Mouse (Mus musculus) liver, embryonic 16.5 days (tissue): ENCODE measurements at regions not wholly inside any gene's neighbourhood (a gene's known extent, or its start where the extent isn't known, plus 50 kb on each side); places are given as distances from the start of the nearest gene placed in this dataset.

Source experiments
- ATAC-seq: fragments of 200-750 bp; cut with Nextera tagmentation; 2 replicates; pipeline ENCODE4 v1.8.0; 2017; ENCODE audit warnings: low read depth, mild to moderate bottlenecking, moderate number of reproducible peaks, moderate library complexity
- H3K27ac ChIP-seq: fragments of 300-500 bp; sonication (generic); 2 replicates; pipeline ENCODE4 v1.5.1; 2014; ENCODE audit warnings: mild to moderate bottlenecking, low read length
- H3K27me3 ChIP-seq: fragments of 300-500 bp; sonication (generic); 2 replicates; pipeline ENCODE4 v1.6.1; 2014; ENCODE audit warnings: low read depth, low read length, mixed read lengths; ENCODE audit not compliant: control insufficient read depth, insufficient read depth
- H3K36me3 ChIP-seq: fragments of 300-500 bp; sonication (generic); 2 replicates; pipeline ENCODE4 v1.6.1; 2014; ENCODE audit warnings: mild to moderate bottlenecking; ENCODE audit not compliant: control insufficient read depth, insufficient read depth
- H3K4me1 ChIP-seq: fragments of 300-500 bp; sonication (generic); 2 replicates; pipeline ENCODE4 v1.6.1; 2014; ENCODE audit warnings: low read depth, low read length, mixed read lengths; ENCODE audit not compliant: control insufficient read depth
- H3K4me2 ChIP-seq: fragments of 300-500 bp; sonication (generic); 2 replicates; pipeline ENCODE4 v1.6.1; 2014; ENCODE audit warnings: low read depth, low read length, mixed read lengths
- H3K4me3 ChIP-seq: fragments of 300-500 bp; sonication (generic); 2 replicates; pipeline ENCODE4 v1.5.1; 2014; ENCODE audit warnings: low read depth, mild to moderate bottlenecking, low read length
- H3K9ac ChIP-seq: fragments of 300-500 bp; sonication (generic); 2 replicates; pipeline ENCODE4 v1.6.1; 2014; ENCODE audit warnings: low read depth, low read length
- H3K9me3 ChIP-seq: fragments of 300-500 bp; sonication (generic); replicated peaks from 2 replicates; pipeline ENCODE4 v1.6.1; 2016; ENCODE audit warnings: low read length; ENCODE audit not compliant: control insufficient read depth
- WGBS: fragments of 180-500 bp; shearing (Covaris S2); extraction: QIAGEN DNeasy Blood & Tissue Kit; methylation state at CpG from one replicate; pipeline ENCODE4 v1.1.7; 2014; ENCODE audit not compliant: insufficient replicate concordance; 5-methylcytosine and 5-hydroxymethylcytosine counted together

GRCm38 (mm10) chr10:21826793-21827504 is 55.0 kb upstream of the Sgk1 start:
- Histone ChIP-seq H3K27ac (peak overlapping the region; percentile 67), H3K4me1 (no peaks in the 10 kb centered on the region), H3K4me2 (peak overlapping the region; percentile 34; the same call in 1 of the 2 replicates), H3K9ac (no peak overlapping the region), H3K9me3 (no peaks in the 10 kb centered on the region), H3K4me3 (no peak overlapping the region), H3K27me3 (no peaks in the 10 kb centered on the region), H3K36me3 (no peaks in the 10 kb centered on the region)
- 15% methylated on average over 5 of the region's 5 CpGs for WGBS
- ATAC-seq, result no peak

GRCm38 (mm10) chr10:21827505-21827844 is 54.5 kb upstream of the Sgk1 start:
- WGBS, result 29% methylated on average over 3 of the region's 3 CpGs
- H3K4me2 ChIP-seq, result 0 out of 2 replicates have a peak overlapping the region, but pooled peaks have one; percentile 34
- no peak for ATAC-seq

GRCm38 (mm10) chr10:21828432-21829061 is 53.4 kb upstream of the Sgk1 start:
- Histone ChIP-seq H3K9me3 (no peaks in the 10 kb centered on the region), H3K36me3 (no peaks in the 10 kb centered on the region), H3K27ac (no peak overlapping the region), H3K4me2 (no peak overlapping the region), H3K4me3 (no peak overlapping the region), H3K4me1 (no peaks in the 10 kb centered on the region), H3K27me3 (no peaks in the 10 kb centered on the region), H3K9ac (no peak overlapping the region)
- WGBS, result 66% methylated on average over 9 of the region's 9 CpGs
- ATAC-seq, result no peak

More at GRCm38 (mm10) chr10:21827505-21827844, 54.5 kb upstream of the Sgk1 start:
- Histone ChIP-seq H3K9me3 (no peaks in the 10 kb centered on the region), H3K4me1 (no peaks in the 10 kb centered on the region), H3K36me3 (no peaks in the 10 kb centered on the region), H3K27me3 (no peaks in the 10 kb centered on the region), H3K27ac (peak overlapping the region; percentile 67), H3K9ac (no peak overlapping the region), H3K4me3 (no peak overlapping the region)

GRCm38 (mm10) chr10:21829062-21829731 is 52.8 kb upstream of the Sgk1 start:
- Histone ChIP-seq H3K4me1 (no peaks in the 10 kb centered on the region), H3K4me2 (no peak overlapping the region), H3K4me3 (no peak overlapping the region), H3K27me3 (no peaks in the 10 kb centered on the region), H3K36me3 (no peaks in the 10 kb centered on the region), H3K27ac (no peak overlapping the region), H3K9me3 (no peaks in the 10 kb centered on the region), H3K9ac (no peak overlapping the region)
- no peak for ATAC-seq
- WGBS, result 79% methylated on average over 11 of the region's 11 CpGs

GRCm38 (mm10) chr10:21831002-21831696 is 50.8 kb upstream of the Sgk1 start:
- Histone ChIP-seq H3K9me3 (no peaks in the 10 kb centered on the region), H3K4me3 (no peak overlapping the region), H3K4me1 (no peaks in the 10 kb centered on the region), H3K9ac (no peak overlapping the region), H3K27ac (no peak overlapping the region), H3K27me3 (no peaks in the 10 kb centered on the region), H3K36me3 (no peaks in the 10 kb centered on the region), H3K4me2 (no peak overlapping the region)
- ATAC-seq, result no peak
- 38% methylated on average over 6 of the region's 6 CpGs for WGBS
